Mouse (Mus musculus) frontal cortex, postnatal 10 days (tissue): ENCODE measurements around the gene Gm5773.
"Not testable (repeated sequence)": the region's sequence is repeated elsewhere in the genome, so short reads cannot be mapped to it uniquely, and the experiment has no call there.

Source experiments
- DNase-seq, 2 experiments: peaks; one replicate each; pipeline ENCODE4 v3.0.0; 2022; ENCODE audit warnings: low spot score in 2 of 2, mixed read lengths in 1 of 2

Gene Gm5773

DNA sequence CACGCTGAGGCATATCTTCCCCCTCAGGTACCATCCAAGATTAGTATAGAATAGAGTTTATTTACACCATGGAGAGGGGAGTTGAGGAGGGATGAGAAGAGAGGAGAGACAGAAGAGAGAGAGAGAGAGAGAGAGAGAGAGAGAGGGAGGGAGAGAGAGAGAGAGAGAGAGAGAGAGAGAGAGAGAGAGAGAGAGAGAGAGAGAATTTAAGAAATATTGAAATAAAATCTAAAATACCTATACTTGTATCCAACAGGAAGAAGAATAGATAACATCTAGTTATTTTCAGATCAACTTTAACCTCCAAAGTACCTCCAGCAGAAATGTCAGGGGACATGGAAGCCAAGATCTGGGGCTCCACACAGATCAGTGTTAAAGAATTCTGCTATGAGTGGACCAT is at the start of gene Gm5773:
TSS of gene Gm5773 (plus strand) at position 301 of the 400 bp plus-strand sequence.
- not testable (repeated sequence) for DNase-seq

DNA sequence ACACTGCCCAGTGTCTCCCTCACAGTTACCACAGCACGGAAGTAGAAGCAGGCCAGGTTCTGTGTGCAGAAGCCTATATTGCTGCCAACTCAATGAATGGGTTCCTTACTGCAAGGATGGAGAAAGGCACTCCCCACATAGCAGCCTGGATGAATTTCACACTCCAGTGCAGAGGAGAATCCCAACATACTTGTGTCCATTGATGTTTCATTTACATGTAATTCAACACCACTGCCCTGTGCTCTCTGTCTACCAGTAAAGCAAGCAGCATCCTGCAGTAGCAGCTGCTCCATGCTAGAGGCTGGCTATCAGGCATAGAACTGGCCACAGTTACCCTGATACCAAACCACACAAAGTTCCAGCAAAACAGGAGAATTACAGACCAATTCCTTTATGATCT is 27.3 kb upstream of the Gm5773 start:
- not testable (repeated sequence) for DNase-seq

GRCm38 (mm10) chr3:93754022-93754421 is 18.8 kb upstream of the Gm5773 start:
- DNase-seq: not testable (repeated sequence)

DNA sequence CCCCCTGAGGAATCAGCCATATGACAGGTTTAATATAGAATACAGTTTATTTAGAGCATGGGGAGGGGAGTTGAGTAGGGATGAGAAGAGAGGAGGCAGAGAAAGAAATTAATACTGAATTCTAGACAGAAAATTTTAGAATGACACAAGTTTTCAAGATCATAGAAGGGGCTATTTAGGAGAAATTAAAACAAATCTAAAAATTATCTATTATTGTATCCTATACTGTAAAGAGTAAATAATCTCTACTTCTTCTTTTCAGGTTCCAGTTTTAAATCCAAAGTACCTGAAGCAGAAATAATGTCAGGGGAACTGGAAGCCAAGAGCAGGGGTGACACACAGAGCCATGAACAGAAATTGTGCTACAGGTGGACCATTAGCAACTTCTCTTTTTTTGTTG is 23.3 kb downstream of the Gm5773 start, which contains the start of gene Tdpoz4:
TSS of gene Tdpoz4 (plus strand) at position 301 of the 400 bp plus-strand sequence.
- not testable (repeated sequence) for DNase-seq

GRCm38 (mm10) chr3:93813341-93813740 is 40.5 kb downstream of the Gm5773 start:
- not testable (repeated sequence) for DNase-seq
